Mouse (Mus musculus): Measurements from ENCODE around the gene Gm17190. TPM values are rescaled to one million over a fixed set of nuclear protein-coding genes. Genes with fewer than 3 reads are reported as not detected.

Gm17190 gene
- polyA plus RNA-seq, 1 experiment from 2014 or later, result 0.43 TPM

DNA sequence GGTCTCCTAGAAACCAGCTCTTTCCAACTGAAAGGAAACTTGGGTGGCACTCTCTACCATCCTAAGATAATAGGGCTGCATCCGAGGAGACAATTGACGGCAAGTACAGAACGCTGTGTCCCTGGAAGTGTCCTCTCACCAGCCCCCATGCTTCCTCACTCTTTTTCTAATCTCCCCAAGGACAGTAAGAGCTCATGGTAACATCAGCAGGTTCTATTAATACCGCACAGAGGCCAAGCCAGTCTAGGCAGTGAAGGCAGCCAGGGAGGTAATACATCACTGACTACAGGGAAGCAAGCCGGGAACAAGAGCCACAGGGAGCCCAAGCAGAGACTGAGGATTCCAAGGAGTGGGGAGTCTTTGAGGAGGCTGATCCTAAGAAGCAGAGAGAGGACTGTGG, 43.2 kb downstream of the Gm17190 start:
- H3K36me3 ChIP-seq, result no peaks in the 10 kb centered on the region
- ATAC-seq (ENCODE audit: low FRiP score), result no peak
- no peak overlapping the region for H3K9ac ChIP-seq
- 0 out of 2 replicates have a peak, but pooled peaks cover under 1% of the 10 kb centered on the region for H3K4me1 ChIP-seq
- no peaks in the 10 kb centered on the region for H3K9me3 ChIP-seq (replicated peaks)
- H3K4me2 ChIP-seq (replicated peaks), result no peak overlapping the region
- H3K4me3 ChIP-seq, result no peak overlapping the region
- peaks cover 23% of the 10 kb centered on the region for H3K27me3 ChIP-seq
- no peak overlapping the region for H3K27ac ChIP-seq
- WGBS, result 64% methylated on average over 5 of the region's 5 CpGs

DNA sequence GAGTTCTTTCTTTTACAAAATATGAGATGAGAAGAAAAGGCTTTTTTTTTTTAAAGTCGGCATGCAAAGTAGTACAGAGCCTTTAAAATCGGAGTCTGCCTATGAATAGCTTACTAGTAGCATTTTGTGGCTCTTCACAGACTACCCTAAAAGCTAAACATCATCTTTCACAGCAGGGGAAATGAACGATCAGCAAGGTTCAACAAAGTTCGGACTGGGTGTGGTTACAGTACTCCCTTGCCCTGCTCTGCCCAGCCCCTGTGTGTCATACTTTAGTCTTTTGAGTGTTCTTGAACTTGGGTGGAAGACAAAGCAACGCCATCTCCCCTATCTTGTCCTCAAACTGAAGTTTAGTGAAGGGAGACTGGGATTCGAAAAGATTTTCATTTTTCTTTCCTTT, 44.8 kb downstream of the Gm17190 start:
- Histone ChIP-seq H3K4me1 (peaks cover 11% of the 10 kb centered on the region; the same call in 1 of the 2 replicates), H3K9me3 (replicated peaks) (no peaks in the 10 kb centered on the region), H3K9ac (no peak overlapping the region), H3K4me3 (no peak overlapping the region), H3K27ac (no peak overlapping the region), H3K36me3 (no peaks in the 10 kb centered on the region), H3K27me3 (peaks cover 38% of the 10 kb centered on the region), H3K4me2 (replicated peaks) (no peak overlapping the region)
- WGBS, result 83% methylated on average over 6 of the region's 6 CpGs
- ATAC-seq (ENCODE audit: low FRiP score), result no peak

DNA sequence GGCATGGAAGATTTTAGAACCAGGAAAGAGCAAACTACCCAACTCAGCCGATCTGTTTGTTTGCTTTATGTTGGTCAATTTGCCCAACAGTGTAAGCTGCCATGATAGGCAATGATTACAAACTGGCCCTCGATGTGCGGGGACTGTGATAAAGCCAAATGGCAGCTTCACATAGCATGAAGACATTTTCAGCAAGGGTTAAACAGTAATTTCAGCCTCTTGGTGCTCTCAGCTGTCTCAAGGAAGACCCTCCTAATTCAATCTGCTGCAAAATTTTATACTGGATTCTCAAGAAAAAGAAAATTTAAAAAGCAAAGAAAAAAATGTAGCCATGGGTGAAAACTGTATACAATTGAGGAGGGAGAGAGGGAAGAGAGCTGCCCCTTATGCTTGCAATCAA, 47.2 kb downstream of the Gm17190 start:
- H3K4me3 ChIP-seq, result no peak overlapping the region
- no peaks in the 10 kb centered on the region for H3K9me3 ChIP-seq (replicated peaks)
- H3K4me2 ChIP-seq (replicated peaks), result peak overlapping the region; percentile 90; the same call in 1 of the 2 replicates
- peak overlapping the region; percentile 52; the same call in 1 of the 2 replicates for H3K27ac ChIP-seq
- peaks cover 60% of the 10 kb centered on the region for H3K27me3 ChIP-seq
- no peak overlapping the region for H3K9ac ChIP-seq
- peaks cover 23% of the 10 kb centered on the region; the same call in 1 of the 2 replicates for H3K4me1 ChIP-seq
- H3K36me3 ChIP-seq, result no peaks in the 10 kb centered on the region
- 81% methylated on average over 3 of the region's 3 CpGs for WGBS
- ATAC-seq (ENCODE audit: low FRiP score), result no peak

DNA sequence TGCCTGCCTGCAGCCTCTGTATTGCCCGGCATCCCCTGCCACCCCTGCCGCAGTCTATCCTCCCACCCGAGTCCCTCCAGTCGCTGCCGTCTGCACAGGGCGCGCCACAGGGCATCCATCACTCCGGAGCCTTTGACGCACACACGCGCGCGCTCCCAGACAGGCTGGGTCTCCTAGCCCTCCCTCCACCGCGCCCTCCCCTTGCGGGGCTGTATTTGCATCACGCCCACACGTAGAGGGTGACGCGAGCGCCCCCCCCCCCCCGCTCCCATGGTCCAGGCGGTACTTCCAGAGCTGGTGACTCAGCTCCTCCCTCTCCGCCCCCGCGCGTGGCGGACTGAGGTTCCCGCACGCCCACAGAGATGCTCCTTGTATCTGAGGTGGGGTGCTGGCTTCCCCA, 49.2 kb downstream of the Gm17190 start:
- H3K27ac ChIP-seq, result peak overlapping the region; percentile 71

DNA sequence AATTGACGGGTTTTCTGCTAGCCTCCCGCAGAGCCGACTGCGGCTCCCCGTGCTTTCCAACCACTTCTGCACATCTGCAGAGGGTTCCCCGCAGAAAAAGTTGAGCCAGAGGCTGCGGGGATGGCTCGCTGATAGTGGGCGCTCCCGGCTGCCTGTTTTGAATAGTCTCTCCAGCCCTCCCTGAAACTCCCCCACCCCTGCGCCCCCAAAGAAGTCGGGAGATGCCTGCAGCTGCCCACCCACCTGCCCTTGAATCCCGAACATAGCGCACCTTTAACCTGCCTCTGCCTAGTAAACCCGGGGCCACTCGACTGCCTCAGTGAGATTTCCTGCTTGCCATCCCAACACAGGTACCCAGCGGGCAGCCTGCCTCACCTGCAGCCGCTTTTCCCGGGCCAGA, 50.1 kb downstream of the Gm17190 start:
- ATAC-seq (ENCODE audit: low FRiP score), result peak; percentile 7; the same call in 1 of the 2 replicates
- H3K36me3 ChIP-seq, result no peaks in the 10 kb centered on the region
- H3K9ac ChIP-seq, result peak overlapping the region; percentile 66
- no peaks in the 10 kb centered on the region for H3K9me3 ChIP-seq (replicated peaks)
- 2% methylated on average over 19 of the region's 19 CpGs for WGBS
- peak overlapping the region; percentile 78 for H3K27ac ChIP-seq
- peaks cover 23% of the 10 kb centered on the region; the same call in 1 of the 2 replicates for H3K4me1 ChIP-seq
- H3K4me3 ChIP-seq, result peak overlapping the region; percentile 52
- H3K27me3 ChIP-seq, result peaks cover 73% of the 10 kb centered on the region
- peak overlapping the region; percentile 90 for H3K4me2 ChIP-seq (replicated peaks)

More for the DNA sequence above, 49.2 kb downstream of the Gm17190 start:
- H3K4me3 ChIP-seq, result peak overlapping the region; percentile 52
- peak overlapping the region; percentile 90 for H3K4me2 ChIP-seq (replicated peaks)
- H3K9ac ChIP-seq, result peak overlapping the region; percentile 66
- peaks cover 23% of the 10 kb centered on the region; the same call in 1 of the 2 replicates for H3K4me1 ChIP-seq
- H3K36me3 ChIP-seq, result no peaks in the 10 kb centered on the region
- peaks cover 75% of the 10 kb centered on the region for H3K27me3 ChIP-seq
- 2% methylated on average over 25 of the region's 30 CpGs for WGBS
- no peaks in the 10 kb centered on the region for H3K9me3 ChIP-seq (replicated peaks)
- ATAC-seq (ENCODE audit: low FRiP score), result peak; percentile 76

DNA sequence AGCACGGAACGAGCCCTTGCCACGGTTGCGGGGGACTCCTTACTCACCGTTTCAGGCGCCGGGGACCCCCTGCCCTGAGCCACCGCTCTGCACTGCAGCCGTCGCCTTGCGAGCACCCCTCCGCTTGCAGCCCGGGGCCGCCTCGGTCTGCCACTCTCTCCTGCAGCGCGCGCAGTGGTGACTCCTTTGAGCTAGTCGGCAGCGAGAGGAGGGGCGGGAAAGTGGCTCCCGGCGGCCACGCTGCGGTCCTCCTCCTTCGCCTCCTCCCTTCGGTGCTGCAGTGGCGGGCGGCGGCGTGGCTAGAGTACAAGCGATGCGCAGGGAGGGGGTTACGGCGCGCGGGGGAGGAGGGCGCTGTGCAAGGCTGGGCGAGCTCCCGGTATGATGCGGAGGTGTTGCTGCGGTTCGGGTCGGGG, 50.6 kb downstream of the Gm17190 start, which contains the start of gene Sv2c:
Sv2c (minus strand) TSS at position 177 of the 416 bp plus-strand sequence.
- peaks cover 68% of the 10 kb centered on the region for H3K27me3 ChIP-seq
- H3K36me3 ChIP-seq, result no peaks in the 10 kb centered on the region
- H3K4me2 ChIP-seq (replicated peaks), result peak within 1 kb of the TSS; percentile 90
- peak within 1 kb of the TSS; percentile 78 for H3K27ac ChIP-seq
- peak within 1 kb of the TSS; percentile 52 for H3K4me3 ChIP-seq
- H3K4me1 ChIP-seq, result peaks cover 23% of the 10 kb centered on the region; the same call in 1 of the 2 replicates
- WGBS, result under 1% methylated on average over 42 of the region's 44 CpGs
- peak within 1 kb of the TSS; percentile 66 for H3K9ac ChIP-seq
- ATAC-seq (ENCODE audit: low FRiP score), result peak; percentile 73
- no peaks in the 10 kb centered on the region for H3K9me3 ChIP-seq (replicated peaks)

Other genes starting within 250 kb of the Gm17190 start
- gene Iqgap2, start 190.1 kb upstream of the Gm17190 start, polyA plus RNA-seq (2016; fragmentation: Nextera tagmentation; extraction: Ambion mirVana), result 13.3 and 14.0 TPM in 2 replicates
- 27.6 and 32.0 TPM in 2 replicates for gene Gm20075, start 678 bp upstream of the Gm17190 start, polyA plus RNA-seq (2016; fragmentation: Nextera tagmentation; extraction: Ambion mirVana)
- 10.9 and 14.9 TPM in 2 replicates for gene Sv2c, start 50.5 kb downstream of the Gm17190 start, polyA plus RNA-seq (2016; fragmentation: Nextera tagmentation; extraction: Ambion mirVana)